Mouse (Mus musculus): ENCODE measurements around the gene Cfh.
"Not testable (repeated sequence)": the region's sequence is repeated elsewhere in the genome, so short reads cannot be mapped to it uniquely, and the experiment has no call there.

Cfh gene

GRCm38 (mm10) chr1:140183664-140184063 lies at the start of gene Cfh:
TSS of gene Cfh (minus strand) at chr1:140183764.
- DNase-seq (ENCODE audit: low spot score) = not testable (repeated sequence)

- no peak for DNase-seq (ENCODE audit: low spot score)
These were observed 43.1 kb upstream of the Cfh start for GRCm38 (mm10) chr1:140226673-140227072.

- no peak for DNase-seq (ENCODE audit: low spot score)
These were observed 41.7 kb upstream of the Cfh start for GRCm38 (mm10) chr1:140225221-140225620.

GRCm38 (mm10) chr1:140205329-140205728 lies 21.8 kb upstream of the Cfh start:
- no peak for DNase-seq (ENCODE audit: low spot score)

GRCm38 (mm10) chr1:140188500-140188899 lies 4.9 kb upstream of the Cfh start:
- not testable (repeated sequence) for DNase-seq (ENCODE audit: low spot score)

GRCm38 (mm10) chr1:140183208-140183607 lies 356 bp downstream of the Cfh start:
- DNase-seq (ENCODE audit: low spot score) = no peak

- DNase-seq (ENCODE audit: low spot score) = no peak
These were observed 3.4 kb downstream of the Cfh start for GRCm38 (mm10) chr1:140180125-140180524.

- no peak for DNase-seq (ENCODE audit: low spot score)
These were observed 8.1 kb downstream of the Cfh start for GRCm38 (mm10) chr1:140175442-140175841.

GRCm38 (mm10) chr1:140171581-140172154 lies 11.9 kb downstream of the Cfh start:
- DNase-seq (ENCODE audit: low spot score) = no peak

GRCm38 (mm10) chr1:140158970-140159369 lies 24.6 kb downstream of the Cfh start:
- no peak for DNase-seq (ENCODE audit: low spot score)

GRCm38 (mm10) chr1:140069471-140069870 lies 114.1 kb downstream of the Cfh start:
- no peak for DNase-seq (ENCODE audit: low spot score)
